Mouse (Mus musculus): ENCODE data around the gene Isoc2a.

DNA sequence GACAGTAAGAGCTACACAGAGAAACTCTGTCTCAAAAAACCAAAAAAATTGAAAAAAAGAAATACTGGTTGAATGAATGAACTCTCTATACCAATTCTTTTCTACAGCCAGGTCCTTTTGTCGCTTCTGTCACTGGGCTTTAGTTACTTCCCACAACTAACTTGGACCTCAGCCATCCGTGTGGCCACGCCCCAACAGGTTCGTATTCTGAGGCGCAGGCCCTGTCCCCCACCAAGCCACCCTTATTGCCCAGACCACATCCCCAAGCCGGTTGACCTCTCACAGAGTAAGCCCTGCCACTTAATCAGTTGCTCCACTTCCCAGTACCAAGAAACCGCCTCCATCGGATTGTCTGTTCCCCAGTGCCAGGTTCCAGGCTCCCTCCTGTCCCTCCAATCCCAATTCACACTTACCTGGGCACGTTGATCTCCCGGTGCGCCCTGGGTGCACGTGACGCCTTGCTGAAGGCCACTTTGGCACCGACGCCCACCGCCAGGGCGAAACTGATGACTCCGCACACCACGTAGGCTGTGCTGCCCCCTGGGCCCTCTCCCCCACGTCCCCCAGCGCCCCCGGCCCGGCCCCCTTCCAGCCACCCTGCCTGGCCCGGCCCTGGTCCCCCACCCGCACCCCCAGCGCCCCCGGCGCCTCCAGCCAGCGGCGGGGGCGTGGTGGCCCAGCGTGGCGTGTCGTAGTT lies 41.2 kb upstream of the Isoc2a start:
- TF ChIP-seq CTCF (IDR thresholded peaks at IDR 0.05): no peak
- TF ChIP-seq POLR2A (IDR thresholded peaks at IDR 0.05; ENCODE audit: insufficient read depth, low read depth, low read length): no peak
